Mouse (Mus musculus): ENCODE data around the gene Zbtb44.

Gene Zbtb44

GRCm38 (mm10) chr9:31058723-31059122, 28.3 kb downstream of the Zbtb44 start:
- no peak for DNase-seq (ENCODE audit: low read depth, low spot score)

GRCm38 (mm10) chr9:31070706-31071105, 40.3 kb downstream of the Zbtb44 start:
- DNase-seq (ENCODE audit: low read depth, low spot score), result no peak

DNA sequence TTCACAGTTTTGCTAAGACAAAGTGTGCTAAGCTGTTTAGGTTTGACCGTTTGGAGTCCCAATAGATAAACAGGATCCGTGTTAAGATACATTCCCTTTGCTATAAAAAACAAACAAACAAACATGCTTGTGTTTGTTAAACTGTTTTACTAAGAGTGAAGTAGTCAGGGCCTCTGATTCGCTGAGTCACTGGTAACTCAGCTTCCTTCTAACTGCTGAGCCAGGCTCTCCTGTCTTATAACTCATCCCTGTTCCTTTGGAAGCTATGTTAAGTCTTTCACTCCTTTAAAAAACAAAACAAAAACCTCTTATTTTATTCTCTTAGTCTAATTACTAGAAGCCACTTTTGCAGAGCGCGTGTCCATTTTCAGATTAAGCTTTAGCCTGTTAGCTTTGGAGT, 41.8 kb downstream of the Zbtb44 start:
- no peak for DNase-seq (ENCODE audit: low read depth, low spot score)

DNA sequence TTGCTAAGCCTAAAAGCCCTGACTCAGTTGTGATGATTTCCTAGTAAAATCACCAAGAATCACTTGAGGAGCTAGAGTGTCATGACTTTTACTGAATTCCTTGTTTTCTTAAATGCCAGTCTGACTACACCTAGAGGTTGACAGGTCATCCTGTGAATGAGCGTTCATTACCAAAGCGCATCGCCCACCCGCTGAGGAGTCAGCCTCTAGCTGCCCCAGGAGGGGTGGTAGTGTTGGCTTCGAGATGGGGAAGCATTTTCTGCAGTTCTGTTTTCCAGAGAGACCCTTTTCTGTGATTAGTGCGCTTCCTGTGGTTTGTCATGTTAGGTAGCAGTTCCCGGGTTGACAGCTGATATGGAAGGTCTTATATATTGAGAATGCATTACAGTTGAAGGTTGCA, 43.4 kb downstream of the Zbtb44 start:
- no peak for DNase-seq (ENCODE audit: low read depth, low spot score)

- DNase-seq (ENCODE audit: low read depth, low spot score), result no peak
Measured at GRCm38 (mm10) chr9:31074836-31075235, 44.4 kb downstream of the Zbtb44 start.

DNA sequence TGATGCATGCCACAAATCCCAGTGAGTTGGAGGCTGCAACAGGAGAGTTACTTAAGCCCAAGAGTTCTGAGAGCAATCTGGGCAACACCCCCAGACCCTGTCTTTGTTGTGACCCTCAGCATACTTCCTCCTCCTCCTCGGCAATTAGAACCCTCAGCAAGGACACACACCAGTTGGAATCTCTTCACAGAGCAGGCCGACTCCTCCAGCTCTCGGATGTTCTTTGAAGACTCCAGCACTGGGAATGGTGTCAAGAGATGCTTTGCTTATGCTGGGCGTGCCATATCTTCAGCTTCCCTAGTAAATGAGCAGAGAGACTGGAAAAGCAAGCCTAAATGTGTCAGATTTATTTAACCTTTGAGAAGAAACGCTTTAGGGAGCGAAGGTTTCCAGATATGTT, 50.3 kb downstream of the Zbtb44 start:
- no peak for DNase-seq (ENCODE audit: low read depth, low spot score)

- peak; percentile 58 for DNase-seq (ENCODE audit: low read depth, low spot score)
Measured at GRCm38 (mm10) chr9:31082054-31082666, 51.7 kb downstream of the Zbtb44 start.

- DNase-seq (ENCODE audit: low read depth, low spot score), result no peak
Measured at GRCm38 (mm10) chr9:31082771-31083170, 52.3 kb downstream of the Zbtb44 start.

DNA sequence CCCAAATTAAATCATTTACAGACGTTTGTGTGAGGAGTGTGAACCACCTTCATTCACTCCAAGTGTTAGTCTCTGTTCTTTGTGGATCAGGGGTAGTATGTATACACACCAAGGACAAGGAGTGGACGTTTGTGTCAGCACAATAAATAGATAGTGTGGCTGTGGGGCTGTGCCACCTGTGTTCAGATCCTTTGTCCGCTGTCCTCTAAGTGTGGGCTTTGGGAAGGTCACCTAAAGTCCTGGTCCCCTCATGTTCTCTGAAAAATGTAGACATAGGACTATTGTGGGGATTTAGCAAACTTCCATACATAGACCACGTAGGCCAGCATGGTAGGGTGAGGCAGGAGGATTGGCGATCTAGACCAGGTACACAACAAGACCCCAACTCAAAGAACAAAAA, 55.1 kb downstream of the Zbtb44 start:
- no peak for DNase-seq (ENCODE audit: low read depth, low spot score)

DNA sequence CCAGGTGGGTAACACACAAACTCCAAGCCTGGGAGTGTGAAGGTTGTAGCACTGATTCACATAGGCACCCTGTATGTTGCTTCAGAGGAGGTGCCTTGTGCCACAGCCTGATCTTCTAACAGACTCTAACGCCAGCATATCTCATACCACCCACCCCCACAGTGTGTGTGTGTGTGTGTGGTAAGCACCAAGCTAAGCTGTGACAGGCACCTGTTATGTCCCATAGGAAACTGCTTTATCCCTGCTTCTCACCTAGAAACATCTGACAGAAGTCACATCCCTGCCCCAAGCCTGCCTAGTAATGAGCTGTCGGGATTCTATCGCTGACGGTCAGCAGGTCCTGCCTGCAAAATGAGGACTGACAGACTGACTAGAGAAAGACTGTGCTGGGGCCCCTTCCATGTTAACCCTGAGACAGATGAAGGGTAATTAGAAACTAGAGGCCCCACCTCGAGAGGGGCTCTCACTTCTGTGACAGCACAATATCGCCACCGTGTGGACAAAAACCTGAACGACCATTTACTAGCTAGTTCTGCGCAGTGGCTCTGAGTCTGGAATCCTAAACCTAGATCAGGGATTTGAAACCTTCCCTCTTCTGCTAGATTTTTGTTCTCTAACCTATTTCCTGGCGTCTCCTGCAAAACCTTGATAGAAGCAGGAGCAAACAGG, 55.8 kb downstream of the Zbtb44 start:
- DNase-seq (ENCODE audit: low read depth, low spot score), result peak; percentile 42

DNA sequence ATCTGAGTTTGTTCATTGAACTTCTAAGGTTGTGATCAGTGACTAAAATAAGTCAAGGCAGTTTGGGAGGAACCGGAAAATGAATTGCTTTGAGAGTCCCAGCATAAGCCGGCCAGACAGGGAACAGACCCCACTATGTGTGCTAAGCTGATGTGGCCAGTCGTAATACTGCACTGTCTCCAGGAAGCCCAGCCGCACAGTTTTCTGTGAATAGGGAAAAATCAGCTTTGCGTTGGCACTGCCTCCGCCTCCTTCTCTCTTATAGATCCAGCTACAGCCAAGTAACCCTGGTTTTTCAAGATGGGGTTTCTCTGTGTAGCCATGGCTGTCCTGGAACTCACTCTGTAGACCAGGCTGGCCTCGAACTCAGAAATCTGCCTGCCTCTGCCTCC, 56.3 kb downstream of the Zbtb44 start:
- no peak for DNase-seq (ENCODE audit: low read depth, low spot score)

- DNase-seq (ENCODE audit: low read depth, low spot score), result no peak
Measured at GRCm38 (mm10) chr9:31087466-31087865, 57.0 kb downstream of the Zbtb44 start.

DNA sequence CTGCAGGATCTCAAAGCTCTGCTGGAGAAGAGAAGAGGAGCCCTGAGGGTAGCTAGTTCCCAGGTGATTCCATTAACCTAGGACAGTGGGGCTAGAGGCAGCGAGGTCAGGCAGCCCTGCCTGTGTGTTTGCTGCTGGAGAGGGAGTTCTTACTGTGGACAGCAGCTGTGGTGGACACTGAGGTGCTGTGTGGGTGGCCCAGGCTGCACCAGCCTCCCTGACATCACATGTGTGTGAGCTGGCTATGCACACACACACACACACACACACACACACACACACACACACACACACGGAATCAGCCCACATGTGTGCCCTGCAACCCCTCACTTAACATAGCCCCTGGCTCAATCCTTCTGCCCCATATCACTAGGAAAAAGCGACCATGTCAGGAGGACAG, 57.7 kb downstream of the Zbtb44 start:
- DNase-seq (ENCODE audit: low read depth, low spot score), result no peak

DNA sequence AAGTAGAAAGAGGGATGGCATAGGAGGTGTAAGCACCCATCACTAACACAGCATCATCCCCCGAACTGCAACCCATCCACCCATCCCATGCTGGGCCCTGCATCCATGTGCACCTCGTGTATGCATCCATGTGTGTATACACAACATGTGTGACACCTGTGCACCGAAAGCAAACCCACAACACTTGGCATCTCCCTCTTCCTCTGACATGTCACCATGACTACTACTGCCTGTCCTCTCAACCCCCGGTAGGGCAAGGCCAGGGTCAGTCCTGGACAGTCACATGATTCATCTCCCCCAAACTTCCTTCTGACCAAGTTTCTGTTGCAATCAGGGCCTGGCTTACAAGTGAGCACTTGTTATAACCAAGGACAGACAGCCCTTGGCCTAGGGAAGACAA, 58.4 kb downstream of the Zbtb44 start:
- DNase-seq (ENCODE audit: low read depth, low spot score), result no peak

DNA sequence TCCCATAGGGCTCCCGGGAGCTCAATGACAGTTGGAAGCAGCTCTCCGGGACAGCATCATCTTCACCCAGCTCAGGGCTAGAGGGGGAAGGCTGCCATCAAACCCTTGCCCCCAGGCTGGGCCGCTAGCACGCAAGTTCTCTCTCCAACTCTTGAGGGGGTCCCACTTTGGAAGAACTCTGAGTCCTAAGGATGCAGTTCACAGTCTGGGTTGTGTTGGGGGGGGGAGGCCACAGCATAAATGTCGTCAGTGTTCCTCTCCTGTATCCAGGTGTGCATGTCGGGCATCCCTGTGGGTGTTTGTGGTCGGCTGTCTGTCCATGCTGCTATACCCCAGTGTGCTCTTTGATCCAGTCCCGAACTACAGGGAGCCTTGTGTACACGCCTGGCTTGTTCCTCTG, 59.1 kb downstream of the Zbtb44 start:
- DNase-seq (ENCODE audit: low read depth, low spot score), result no peak

- no peak for DNase-seq (ENCODE audit: low read depth, low spot score)
Measured at GRCm38 (mm10) chr9:31090081-31091023, 59.9 kb downstream of the Zbtb44 start.

GRCm38 (mm10) chr9:31091162-31091581, 60.7 kb downstream of the Zbtb44 start:
- DNase-seq (ENCODE audit: low read depth, low spot score), result no peak

GRCm38 (mm10) chr9:31092111-31092832, 61.8 kb downstream of the Zbtb44 start:
- no peak for DNase-seq (ENCODE audit: low read depth, low spot score)

DNA sequence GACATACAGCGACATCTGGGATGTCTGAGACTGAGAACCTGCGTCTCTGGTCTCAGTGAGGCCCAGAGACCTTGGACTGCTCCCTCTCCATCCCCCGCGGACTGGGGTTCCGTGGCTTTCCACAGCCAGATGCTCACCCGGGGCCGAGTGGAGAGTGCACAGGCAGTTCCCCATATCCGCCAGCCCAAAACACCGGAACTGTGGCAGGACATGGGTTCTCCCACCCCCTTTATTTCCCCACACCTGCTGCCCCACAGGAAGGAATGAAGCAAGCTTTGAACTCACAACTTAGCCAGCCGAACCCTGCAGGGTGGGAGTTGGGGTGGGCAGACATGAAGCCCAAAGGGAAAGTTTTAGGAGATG, 62.4 kb downstream of the Zbtb44 start:
- no peak for DNase-seq (ENCODE audit: low read depth, low spot score)

DNA sequence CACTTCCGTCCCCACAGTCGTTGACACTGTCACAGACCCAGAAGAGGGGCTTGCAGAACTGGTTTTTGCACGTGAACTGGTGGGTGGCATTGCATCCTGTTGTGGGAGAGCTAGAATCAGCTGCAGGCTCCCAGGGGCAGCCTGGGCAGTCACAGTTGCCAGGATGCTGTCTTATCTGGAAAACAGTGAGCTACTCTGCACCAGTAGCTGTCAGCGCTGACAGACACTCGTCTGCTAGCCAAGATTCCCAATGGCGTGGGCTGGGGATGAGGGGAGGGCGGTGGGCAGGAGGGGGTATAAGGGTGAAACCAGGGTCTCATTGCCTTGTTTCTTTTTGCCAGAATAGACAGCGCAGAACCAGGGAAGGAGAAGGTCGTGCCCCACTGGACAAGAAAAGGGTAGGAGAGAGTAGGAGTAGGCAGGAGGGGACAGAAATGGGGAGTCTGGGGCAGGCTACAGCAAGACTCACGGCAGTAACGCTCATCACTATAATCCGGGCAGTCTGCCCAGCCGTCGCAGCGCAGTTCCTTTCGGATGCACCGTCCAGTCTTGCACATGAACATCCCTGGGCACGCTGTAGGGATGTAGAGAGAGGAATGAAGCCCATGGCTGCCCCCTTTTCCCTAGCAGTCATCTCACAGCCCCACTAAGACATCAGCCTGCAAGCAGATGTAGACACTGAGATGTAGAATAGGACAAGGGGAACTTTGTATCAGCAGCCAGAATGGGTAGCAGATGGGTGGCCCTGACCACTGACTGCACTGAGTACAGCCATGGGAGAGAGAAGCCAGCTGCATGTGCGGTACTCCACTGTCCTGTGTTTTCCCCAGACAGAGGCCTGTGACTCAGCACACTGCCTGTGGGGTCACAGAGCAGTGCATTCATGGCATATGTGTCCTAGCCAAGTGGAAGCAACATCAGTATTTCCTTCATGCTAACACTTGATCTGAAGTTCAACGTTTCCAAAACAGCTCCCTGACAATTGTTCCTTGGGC, 66.9 kb downstream of the Zbtb44 start:
- no peak for DNase-seq (ENCODE audit: low read depth, low spot score)

DNA sequence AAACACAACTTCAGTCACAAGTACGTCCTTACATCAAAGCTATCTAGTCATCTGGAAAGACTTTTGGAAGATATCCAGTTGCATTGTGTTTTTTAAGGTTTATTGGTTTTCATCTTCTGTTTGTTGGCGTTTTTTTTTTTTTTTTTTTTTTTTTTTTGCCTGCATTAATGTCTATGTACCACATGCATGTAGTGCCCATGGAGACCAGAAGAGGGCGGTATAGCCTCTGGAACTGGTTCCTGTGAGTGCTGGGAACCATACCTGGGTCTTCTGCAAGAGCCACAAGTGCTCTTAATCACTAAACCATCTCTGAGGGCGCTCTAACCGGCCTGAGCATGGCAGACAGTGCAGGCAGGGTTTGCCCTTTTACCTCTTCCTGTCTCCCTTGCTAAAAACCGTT, 67.7 kb downstream of the Zbtb44 start:
- DNase-seq (ENCODE audit: low read depth, low spot score), result no peak

Measured in WW6 (cell line).